Mouse (Mus musculus): ENCODE measurements around the gene Atp5s. TPM values are rescaled to one million over a fixed set of nuclear protein-coding genes. Genes with fewer than 3 reads are reported as not detected.

Gene Atp5s
- total and polyA plus RNA-seq, 2 experiments from 2014 or later: 19.8 to 39.1 TPM

GRCm38 (mm10) chr12:69788380-69788779 lies 63.6 kb downstream of the Atp5s start:
- peak overlapping the region; percentile 88 for H3K4me2 ChIP-seq (ENCODE audit: low read depth, low read length, poor library complexity, severe bottlenecking)
- ATAC-seq (ENCODE audit: low FRiP score) (no peak), DNase-seq (ENCODE audit: low spot score) (no peak)
- no peak overlapping the region for H3K9ac ChIP-seq (replicated peaks; ENCODE audit: low read length, poor library complexity, severe bottlenecking)
- H3K4me3 ChIP-seq (ENCODE audit: low read depth, low read length): no peak overlapping the region
- no peaks in the 10 kb centered on the region for H3K36me3 ChIP-seq (ENCODE audit: insufficient read depth, low read length)
- TF ChIP-seq CTCF (IDR thresholded peaks at IDR 0.05): no peak
- H3K27ac ChIP-seq (ENCODE audit: low read depth, low read length): no peak overlapping the region
- no peaks in the 10 kb centered on the region for H3K9me3 ChIP-seq (ENCODE audit: low read length)
- peaks cover 3% of the 10 kb centered on the region for H3K4me1 ChIP-seq (ENCODE audit: insufficient read depth, low read length)
- H3K27me3 ChIP-seq (ENCODE audit: insufficient read depth, low read length): no peaks in the 10 kb centered on the region
- 91% methylated on average over 5 of the region's 5 CpGs for WGBS

- DNase-seq (ENCODE audit: low spot score) (peak; percentile 23), ATAC-seq (ENCODE audit: low FRiP score) (peak; percentile 42)
- Histone ChIP-seq H3K27ac (ENCODE audit: low read depth, low read length) (peak overlapping the region; percentile 82), H3K9ac (replicated peaks; ENCODE audit: low read length, poor library complexity, severe bottlenecking) (peak overlapping the region; percentile 58), H3K27me3 (ENCODE audit: insufficient read depth, low read length) (no peaks in the 10 kb centered on the region), H3K4me3 (ENCODE audit: low read depth, low read length) (peak overlapping the region; percentile 42), H3K4me1 (ENCODE audit: insufficient read depth, low read length) (peaks cover 3% of the 10 kb centered on the region), H3K9me3 (ENCODE audit: low read length) (no peaks in the 10 kb centered on the region), H3K36me3 (ENCODE audit: insufficient read depth, low read length) (no peaks in the 10 kb centered on the region), H3K4me2 (ENCODE audit: low read depth, low read length, poor library complexity, severe bottlenecking) (peak overlapping the region; percentile 88)
- WGBS: 26% methylated on average over 27 of the region's 27 CpGs
- no peak for TF ChIP-seq CTCF (IDR thresholded peaks at IDR 0.05)
These were observed 65.2 kb downstream of the Atp5s start for GRCm38 (mm10) chr12:69789766-69790529.

GRCm38 (mm10) chr12:69790530-69791505 lies 66.1 kb downstream of the Atp5s start, which contains the start of gene Cdkl1:
Cdkl1 (minus strand) TSS chr12:69791267.
- Histone ChIP-seq H3K27ac (ENCODE audit: low read depth, low read length) (peak within 1 kb of the TSS; percentile 82), H3K27me3 (ENCODE audit: insufficient read depth, low read length) (no peaks in the 10 kb centered on the region), H3K4me1 (ENCODE audit: insufficient read depth, low read length) (peaks cover 3% of the 10 kb centered on the region), H3K4me2 (ENCODE audit: low read depth, low read length, poor library complexity, severe bottlenecking) (peak within 1 kb of the TSS; percentile 88), H3K36me3 (ENCODE audit: insufficient read depth, low read length) (no peaks in the 10 kb centered on the region), H3K9me3 (ENCODE audit: low read length) (no peaks in the 10 kb centered on the region), H3K4me3 (ENCODE audit: low read depth, low read length) (peak within 1 kb of the TSS; percentile 42), H3K9ac (replicated peaks; ENCODE audit: low read length, poor library complexity, severe bottlenecking) (peak within 1 kb of the TSS; percentile 58)
- DNase-seq (ENCODE audit: low spot score): peak; percentile 61
- TF ChIP-seq CTCF (IDR thresholded peaks at IDR 0.05): no peak
- WGBS: 1% methylated on average over 45 of the region's 45 CpGs
- ATAC-seq (ENCODE audit: low FRiP score): peak; percentile 82

MicroRNAs encoded within 50 kb of the gene (microRNA counts, 519-probe panel; counts per million panel counts)
- microRNA mmu-miR-681: 528 counts per million, percentile 58 among the panel's probes with 10 or more counts

Small RNA genes within 50 kb of the gene (microRNA-seq; reads per million reads assigned to microRNA genes)
- gene Mir681 (ENCODE audit: borderline number of aligned reads): not detected

Other genes with a start within 250 kb of the Atp5s start
- gene Vcpkmt, start 141.9 kb upstream of the Atp5s start, total RNA-seq (2014; rRNA removed): 7.5 and 9.4 TPM in 2 replicates
- 32.2 and 32.5 TPM in 2 replicates for gene Vcpkmt, start 141.9 kb upstream of the Atp5s start, polyA plus RNA-seq (2015; fragmentation: Nextera tagmentation; extraction: Ambion mirVana)
- gene Sos2, start 43.1 kb upstream of the Atp5s start, total RNA-seq (2014; rRNA removed): 32.3 and 33.6 TPM in 2 replicates
- gene Sos2, start 43.1 kb upstream of the Atp5s start, polyA plus RNA-seq (2015; fragmentation: Nextera tagmentation; extraction: Ambion mirVana): 6.3 and 7.7 TPM in 2 replicates
- gene L2hgdh, start 77 bp upstream of the Atp5s start, total RNA-seq (2014; rRNA removed): 11.0 and 14.8 TPM in 2 replicates
- gene L2hgdh, start 77 bp upstream of the Atp5s start, polyA plus RNA-seq (2015; fragmentation: Nextera tagmentation; extraction: Ambion mirVana): 9.7 and 9.8 TPM in 2 replicates
- gene Cdkl1, start 66.3 kb downstream of the Atp5s start, total RNA-seq (2014; rRNA removed): 40.3 and 46.0 TPM in 2 replicates
- 21.7 and 21.8 TPM in 2 replicates for gene Cdkl1, start 66.3 kb downstream of the Atp5s start, polyA plus RNA-seq (2015; fragmentation: Nextera tagmentation; extraction: Ambion mirVana)
- gene Atl1, start 167.7 kb downstream of the Atp5s start, total RNA-seq (2014; rRNA removed): 121 and 230 TPM in 2 replicates
- 170 and 179 TPM in 2 replicates for gene Atl1, start 167.7 kb downstream of the Atp5s start, polyA plus RNA-seq (2015; fragmentation: Nextera tagmentation; extraction: Ambion mirVana)
- 33.9 and 38.4 TPM in 2 replicates for gene Map4k5, start 168.2 kb downstream of the Atp5s start, total RNA-seq (2014; rRNA removed)
- 13.7 and 16.9 TPM in 2 replicates for gene Map4k5, start 168.2 kb downstream of the Atp5s start, polyA plus RNA-seq (2015; fragmentation: Nextera tagmentation; extraction: Ambion mirVana)

Measured in midbrain, postnatal 0 days (tissue).